Mouse (Mus musculus): ENCODE measurements at regions not wholly inside any gene's neighbourhood (a gene's known extent, or its start where the extent isn't known, plus 50 kb on each side); places are given as distances from the start of the nearest gene placed in this dataset.

DNA sequence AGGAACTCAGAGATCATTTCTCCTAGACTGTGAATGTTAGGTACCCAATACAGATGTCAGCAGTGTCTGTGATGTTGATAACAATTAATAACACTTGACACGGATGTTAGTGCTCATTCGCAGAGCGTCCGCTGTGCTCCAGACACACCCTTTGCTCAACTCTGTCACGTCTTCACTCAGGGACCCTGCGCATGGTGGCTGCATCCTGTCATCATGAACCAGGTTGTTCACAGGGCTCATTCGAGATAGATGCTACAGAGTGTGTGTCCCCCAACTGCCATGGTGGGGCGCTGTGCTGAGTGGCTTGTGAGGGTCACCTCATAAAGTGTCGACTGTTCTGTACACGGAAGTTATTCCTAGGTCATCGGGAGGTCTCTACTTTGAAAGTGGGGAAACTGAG lies 66.8 kb downstream of the Gm26897 start:
- TF ChIP-seq CTCF (IDR thresholded peaks at IDR 0.05; ENCODE audit: low read depth): no peak
- TF ChIP-seq EP300 (IDR thresholded peaks at IDR 0.05; ENCODE audit: low read depth): no peak

Measured in liver, postnatal 0 days (tissue).